Mouse (Mus musculus) layer of hippocampus, adult 18-20 months (tissue): ENCODE measurements around the gene Chmp3. TPM values are rescaled to one million over a fixed set of nuclear protein-coding genes. Genes with fewer than 3 reads are reported as not detected.

Source experiments
- DNase-seq, 2 experiments: peaks; one replicate each; pipeline ENCODE4 v3.0.0; 2022; ENCODE audit warnings: low spot score in 2 of 2
- total RNA-seq, 2 experiments: library from RNA; stranded (reverse); gene quantifications; 2 replicates each; pipeline ENCODE4 v1.2.3; 2021

The Chmp3 gene
- total RNA-seq, 2 experiments from 2014 or later: 98.6 to 103 TPM

- no peak for DNase-seq
Measured at GRCm38 (mm10) chr6:71608994-71609393, 65.4 kb downstream of the Chmp3 start.

GRCm38 (mm10) chr6:71609968-71610367, 66.4 kb downstream of the Chmp3 start:
- no peak for DNase-seq

GRCm38 (mm10) chr6:71613225-71613624, 69.6 kb downstream of the Chmp3 start:
- no peak for DNase-seq

GRCm38 (mm10) chr6:71616959-71617358, 73.4 kb downstream of the Chmp3 start:
- no peak for DNase-seq

GRCm38 (mm10) chr6:71621551-71621950, 78.0 kb downstream of the Chmp3 start:
- DNase-seq: no peak

GRCm38 (mm10) chr6:71621981-71622380, 78.4 kb downstream of the Chmp3 start:
- DNase-seq: peak in 1 of 2 experiments; percentile 64

GRCm38 (mm10) chr6:71624723-71625122, 81.1 kb downstream of the Chmp3 start:
- no peak for DNase-seq

- DNase-seq: no peak
Measured at GRCm38 (mm10) chr6:71625984-71626383, 82.4 kb downstream of the Chmp3 start.

GRCm38 (mm10) chr6:71627325-71627724, 83.7 kb downstream of the Chmp3 start:
- no peak for DNase-seq

GRCm38 (mm10) chr6:71631196-71631595, 87.6 kb downstream of the Chmp3 start:
- DNase-seq: no peak

GRCm38 (mm10) chr6:71631706-71632461, 88.3 kb downstream of the Chmp3 start:
- DNase-seq: peak; percentile 16 to 49

Other genes with a start within 250 kb of the Chmp3 start
- under 1 TPM; 0.58 to 0.94 TPM for gene Smyd1, start 221.6 kb upstream of the Chmp3 start, total RNA-seq
- gene Cd8b1, start 221.0 kb upstream of the Chmp3 start, total RNA-seq: not detected
- gene Cd8a, start 170.4 kb upstream of the Chmp3 start, total RNA-seq: not detected
- 10 to 100 TPM; 87.7 to 92.0 TPM for gene Rmnd5a, start 103.2 kb upstream of the Chmp3 start, total RNA-seq
- gene Rnf103, start 49.9 kb upstream of the Chmp3 start, total RNA-seq: 10 to 100 TPM; 45.0 to 46.6 TPM
- gene Kdm3a, start 89.2 kb downstream of the Chmp3 start, total RNA-seq: 10 to 100 TPM; 40.4 to 42.6 TPM
- gene Reep1, start 163.8 kb downstream of the Chmp3 start, total RNA-seq: 10 to 100 TPM; 70.5 to 72.3 TPM